Mouse (Mus musculus) ES-E14 (cell line): Measurements from ENCODE around the gene Kbtbd6. TPM values are rescaled to one million over a fixed set of nuclear protein-coding genes. Genes with fewer than 3 reads are reported as not detected.

Experiments
- DNase-seq: peaks from one replicate; pipeline ENCODE4 v3.0.0-alpha.2; 2013; ENCODE audit warnings: low read depth, low spot score
- H3K27ac ChIP-seq: 2 replicates; pipeline ENCODE4 v1.5.1; 2012; ENCODE audit warnings: low read depth, mild to moderate bottlenecking, low read length, moderate library complexity, mixed read lengths; ENCODE audit not compliant: poor library complexity, insufficient read depth, severe bottlenecking
- H3K36me3 ChIP-seq: 2 replicates; pipeline ENCODE4 v1.6.1; 2012; ENCODE audit warnings: mild to moderate bottlenecking, low read length, moderate library complexity, mixed read lengths; ENCODE audit not compliant: control insufficient read depth, poor library complexity, insufficient read depth, severe bottlenecking
- H3K4me1 ChIP-seq, 2 experiments: fragments of 150-350 bp in 1 of 2; sonication (generic) in 1 of 2; 2 replicates each; pipeline ENCODE4 v1.6.1; 2012; ENCODE audit warnings: low read length in 2 of 2, mild to moderate bottlenecking in 1 of 2, mixed read lengths in 1 of 2; ENCODE audit not compliant: control insufficient read depth in 2 of 2, insufficient read depth in 2 of 2, poor library complexity in 1 of 2
- H3K4me3 ChIP-seq, 2 experiments: fragments of 150-350 bp in 1 of 2; sonication (generic) in 1 of 2; 2 replicates each; pipeline ENCODE4 v1.5.1; 2012; ENCODE audit warnings: low read length in 2 of 2, low read depth in 1 of 2, mild to moderate bottlenecking in 1 of 2, mixed read lengths in 1 of 2; ENCODE audit not compliant: insufficient read depth in 1 of 2, poor library complexity in 1 of 2, severe bottlenecking in 1 of 2
- H3K9ac ChIP-seq: 2 replicates; pipeline ENCODE4 v1.6.1; 2012; ENCODE audit warnings: low read depth, mild to moderate bottlenecking, low read length, mixed read lengths; ENCODE audit not compliant: poor library complexity, insufficient read depth, severe bottlenecking
- H3K9me3 ChIP-seq: fragments of 150-350 bp; sonication (generic); 2 replicates; pipeline ENCODE4 v1.6.1; 2012; ENCODE audit warnings: low read depth, mild to moderate bottlenecking, low read length; ENCODE audit not compliant: control insufficient read depth, insufficient read depth
- CHD2 ChIP-seq: IDR thresholded peaks from 2 replicates; pipeline ENCODE4 v1.6.1; 2014; ENCODE audit warnings: mild to moderate bottlenecking, low read depth, low read length, inconsistent platforms
- HCFC1 ChIP-seq: IDR thresholded peaks from 2 replicates; pipeline ENCODE4 v1.6.1; 2012; ENCODE audit warnings: low read length, inconsistent platforms, borderline replicate concordance; ENCODE audit not compliant: insufficient read depth
- MAFK ChIP-seq: IDR thresholded peaks from 2 replicates; pipeline ENCODE4 v1.6.1; 2014; ENCODE audit warnings: mild to moderate bottlenecking, low read depth, low read length, inconsistent platforms; ENCODE audit not compliant: insufficient read depth
- ZC3H11A ChIP-seq: IDR thresholded peaks from 2 replicates; pipeline ENCODE4 v1.6.1; 2012; ENCODE audit warnings: low read depth, mild to moderate bottlenecking, inconsistent platforms, low read length, borderline replicate concordance
- ZNF384 ChIP-seq: IDR thresholded peaks from 2 replicates; pipeline ENCODE4 v1.6.1; 2012; ENCODE audit warnings: low read depth, low read length, inconsistent platforms
- in situ Hi-C, 2 experiments: fragments of 600-800 bp; cut with MboI; formaldehyde crosslinking; loops; one replicate each; pipeline ENCODE4 v1.15.1; 2025; ENCODE audit warnings: low sequenced_read_pairs in 2 of 2, inconsistent platforms in 1 of 2; ENCODE audit not compliant: unreplicated experiment in 2 of 2
- total RNA-seq: library from RNA; depleted of rRNA; stranded (reverse); fragments of 300-350 nt; gene quantifications from 2 replicates; pipeline ENCODE4 v1.2.3, GENCODE M21; 2012

The Kbtbd6 gene
- total RNA-seq, 1 experiment = 2.1 TPM

GRCm38 (mm10) chr14:79489150-79489549, 37.5 kb downstream of the Kbtbd6 start:
- H3K9me3 ChIP-seq = no peaks in the 10 kb centered on the region
- no peaks in the 10 kb centered on the region for H3K36me3 ChIP-seq
- no peak overlapping the region for H3K9ac ChIP-seq
- no peak for DNase-seq
- no peak overlapping the region for H3K4me3 ChIP-seq
- H3K27ac ChIP-seq = no peak overlapping the region
- in situ Hi-C loops = no loop called here
- TF ChIP-seq ZNF384 = no peak
- TF ChIP-seq MAFK = no peak
- no peak for TF ChIP-seq ZC3H11A
- no peak for TF ChIP-seq HCFC1
- no peak for TF ChIP-seq CHD2
- H3K4me1 ChIP-seq = peaks cover 1 to 10% of the 10 kb centered on the region in 2 experiments; a peak in 1 of 4 replicates

- no peak overlapping the region for H3K27ac ChIP-seq
- H3K4me1 ChIP-seq = peaks cover 1 to 7% of the 10 kb centered on the region in 2 experiments; a peak in 1 of 4 replicates
- in situ Hi-C loops = no loop called here
- H3K9me3 ChIP-seq = no peaks in the 10 kb centered on the region
- TF ChIP-seq CHD2 (no peak), HCFC1 (no peak), MAFK (no peak), ZC3H11A (no peak), ZNF384 (no peak)
- H3K9ac ChIP-seq = no peak overlapping the region
- H3K4me3 ChIP-seq = no peak overlapping the region
- no peak for DNase-seq
- no peaks in the 10 kb centered on the region for H3K36me3 ChIP-seq
Measured at GRCm38 (mm10) chr14:79490246-79490645, 38.6 kb downstream of the Kbtbd6 start.

GRCm38 (mm10) chr14:79494349-79494748, 42.7 kb downstream of the Kbtbd6 start:
- in situ Hi-C loops = no loop called here
- no peak for DNase-seq
- Histone ChIP-seq H3K4me3 (no peak overlapping the region), H3K36me3 (no peaks in the 10 kb centered on the region), H3K9me3 (no peaks in the 10 kb centered on the region), H3K27ac (no peak overlapping the region), H3K9ac (no peak overlapping the region), H3K4me1 (no peaks in the 10 kb centered on the region)
- no peak for TF ChIP-seq ZNF384
- no peak for TF ChIP-seq CHD2
- TF ChIP-seq MAFK = no peak
- no peak for TF ChIP-seq HCFC1
- TF ChIP-seq ZC3H11A = no peak

- no peak for TF ChIP-seq MAFK
- H3K9ac ChIP-seq = no peak overlapping the region
- no peak overlapping the region for H3K27ac ChIP-seq
- no peaks in the 10 kb centered on the region for H3K36me3 ChIP-seq
- H3K4me3 ChIP-seq = no peak overlapping the region
- DNase-seq = no peak
- in situ Hi-C loops = no loop called here
- no peaks in the 10 kb centered on the region for H3K4me1 ChIP-seq
- H3K9me3 ChIP-seq = no peaks in the 10 kb centered on the region
Measured at GRCm38 (mm10) chr14:79499326-79499725, 47.7 kb downstream of the Kbtbd6 start.

- H3K9me3 ChIP-seq = no peaks in the 10 kb centered on the region
- H3K4me1 ChIP-seq = no peaks in the 10 kb centered on the region
- H3K27ac ChIP-seq = no peak overlapping the region
- H3K4me3 ChIP-seq = no peak overlapping the region
- H3K36me3 ChIP-seq = no peaks in the 10 kb centered on the region
- DNase-seq = no peak
- in situ Hi-C loops = no loop called here
- no peak overlapping the region for H3K9ac ChIP-seq
- TF ChIP-seq MAFK (no peak), ZNF384 (no peak), HCFC1 (no peak), CHD2 (no peak), ZC3H11A (no peak)
Measured at GRCm38 (mm10) chr14:79500756-79501155, 49.1 kb downstream of the Kbtbd6 start.
